Mouse (Mus musculus) kidney, embryonic 15.5 days (tissue): ENCODE data around the gene Ctnnd1. TPM values are rescaled to one million over a fixed set of nuclear protein-coding genes. Genes with fewer than 3 reads are reported as not detected.

Experiments used
- ATAC-seq: fragments of 200-750 bp; cut with Nextera tagmentation; replicated peaks from 2 replicates; pipeline ENCODE4 v1.8.0; 2017; ENCODE audit warnings: moderate TSS enrichment; ENCODE audit not compliant: low FRiP score
- H3K27ac ChIP-seq: fragments of 300-500 bp; sonication (generic); 2 replicates; pipeline ENCODE4 v1.5.1; 2015; ENCODE audit warnings: mild to moderate bottlenecking, inconsistent platforms
- H3K27me3 ChIP-seq: fragments of 300-500 bp; sonication (generic); 2 replicates; pipeline ENCODE4 v1.6.1; 2015; ENCODE audit warnings: inconsistent platforms
- H3K36me3 ChIP-seq: fragments of 300-500 bp; sonication (generic); 2 replicates; pipeline ENCODE4 v1.6.1; 2015; ENCODE audit warnings: inconsistent platforms
- H3K4me1 ChIP-seq: fragments of 300-500 bp; sonication (generic); 2 replicates; pipeline ENCODE4 v1.6.1; 2015; ENCODE audit warnings: inconsistent platforms
- H3K4me2 ChIP-seq: fragments of 300-500 bp; sonication (generic); 2 replicates; pipeline ENCODE4 v1.6.1; 2015; ENCODE audit warnings: moderate library complexity, mild to moderate bottlenecking, inconsistent platforms
- H3K4me3 ChIP-seq: fragments of 300-500 bp; sonication (generic); replicated peaks from 2 replicates; pipeline ENCODE4 v1.5.1; 2015; ENCODE audit warnings: mild to moderate bottlenecking, inconsistent platforms
- H3K9ac ChIP-seq: fragments of 300-500 bp; sonication (generic); 2 replicates; pipeline ENCODE4 v1.6.1; 2015; ENCODE audit warnings: mild to moderate bottlenecking, inconsistent platforms
- H3K9me3 ChIP-seq: fragments of 300-500 bp; sonication (generic); replicated peaks from 2 replicates; pipeline ENCODE4 v1.6.1; 2016; ENCODE audit warnings: inconsistent platforms
- WGBS: fragments of 180-500 bp; shearing (Covaris S2); methylation state at CpG from one replicate; pipeline ENCODE4 v1.1.7; 2015; ENCODE audit warnings: mixed read lengths; 5-methylcytosine and 5-hydroxymethylcytosine counted together
- polyA plus RNA-seq: library from polyadenylated mRNA; unstranded; fragments of >200 nt; fragmentation: Nextera tagmentation; extraction: Ambion mirVana; gene quantifications from 2 replicates; pipeline ENCODE4 v1.2.1, GENCODE M21; 2015

Ctnnd1 gene
- polyA plus RNA-seq, 1 experiment from 2014 or later, result 54.7 TPM

DNA sequence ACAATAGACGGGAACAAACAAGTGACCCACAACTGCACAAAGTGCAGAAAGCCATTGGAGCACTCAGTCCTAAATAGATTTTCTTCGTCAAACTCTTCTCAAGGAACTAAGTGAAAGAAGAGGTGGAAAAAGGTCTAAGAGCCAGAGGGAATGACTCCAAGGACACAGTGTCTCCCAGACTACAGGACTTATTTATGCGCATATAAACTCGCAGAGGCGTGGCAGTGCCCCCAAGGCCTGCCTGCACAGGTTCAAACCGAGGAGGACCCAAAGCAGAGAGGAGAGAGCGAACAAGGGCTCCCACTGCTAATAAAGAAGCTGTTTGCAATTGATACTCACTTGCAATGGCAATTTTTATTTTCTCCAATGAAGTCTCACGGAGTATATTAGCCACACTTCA is 64.9 kb downstream of the Ctnnd1 start:
- H3K4me3 ChIP-seq, result no peak overlapping the region
- peaks cover 37% of the 10 kb centered on the region for H3K36me3 ChIP-seq
- H3K9me3 ChIP-seq, result 0 out of 2 replicates have a peak, but pooled peaks cover 7% of the 10 kb centered on the region
- no peak overlapping the region for H3K27ac ChIP-seq
- 81% methylated on average over 8 of the region's 8 CpGs for WGBS
- ATAC-seq, result no peak
- no peak overlapping the region for H3K9ac ChIP-seq
- no peaks in the 10 kb centered on the region for H3K27me3 ChIP-seq
- no peak overlapping the region for H3K4me2 ChIP-seq
- no peaks in the 10 kb centered on the region for H3K4me1 ChIP-seq

DNA sequence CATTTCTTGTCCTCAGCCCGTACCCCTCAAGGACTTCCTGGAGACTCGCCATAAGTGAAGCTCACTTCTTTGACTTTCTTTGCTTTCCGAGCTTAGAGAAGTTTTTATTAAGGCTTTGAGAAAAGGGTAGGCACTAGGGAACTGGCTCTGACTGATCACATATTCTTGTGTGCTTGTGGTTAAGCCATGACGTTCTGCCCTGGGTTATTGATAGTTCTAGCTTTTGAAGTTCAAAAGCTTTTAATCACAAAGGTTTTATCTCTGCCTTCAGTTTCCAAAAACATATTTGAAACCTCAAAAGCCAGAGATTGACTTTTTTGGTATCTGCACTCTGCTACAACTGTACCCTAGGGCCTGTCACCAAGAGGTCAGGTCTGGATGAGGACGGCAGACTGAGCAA is 68.3 kb downstream of the Ctnnd1 start:
- ATAC-seq, result no peak
- Histone ChIP-seq H3K4me1 (no peaks in the 10 kb centered on the region), H3K4me3 (no peak overlapping the region), H3K4me2 (no peak overlapping the region), H3K9ac (no peak overlapping the region), H3K36me3 (peaks cover 11% of the 10 kb centered on the region), H3K27me3 (no peaks in the 10 kb centered on the region), H3K27ac (no peak overlapping the region), H3K9me3 (no peaks in the 10 kb centered on the region)
- WGBS, result 81% methylated on average over 5 of the region's 5 CpGs

DNA sequence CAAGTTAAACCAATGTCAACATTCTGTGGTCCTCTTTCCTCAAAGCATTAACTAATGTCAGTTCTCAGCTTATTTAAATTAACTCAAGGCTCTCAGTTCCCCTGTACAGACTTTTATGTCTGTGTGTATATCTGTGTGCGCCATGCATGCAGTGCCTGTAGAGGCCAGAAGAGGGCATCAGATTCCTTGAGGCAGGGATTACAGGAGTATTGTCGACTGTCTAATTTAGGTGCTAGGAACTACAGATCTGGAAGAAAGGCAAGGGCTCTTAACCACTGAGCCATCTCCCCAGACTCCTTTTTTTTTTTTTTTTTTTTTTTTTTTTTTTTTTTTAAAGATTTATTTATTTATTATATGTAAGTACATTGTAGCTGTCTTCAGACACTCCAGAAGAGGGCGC is 69.4 kb downstream of the Ctnnd1 start:
- H3K4me3 ChIP-seq, result no peak overlapping the region
- H3K27ac ChIP-seq, result no peak overlapping the region
- H3K27me3 ChIP-seq, result no peaks in the 10 kb centered on the region
- 86% methylated on average over 2 of the region's 3 CpGs for WGBS
- no peak overlapping the region for H3K4me2 ChIP-seq
- ATAC-seq, result no peak
- H3K36me3 ChIP-seq, result peaks cover 11% of the 10 kb centered on the region
- no peak overlapping the region for H3K9ac ChIP-seq
- H3K9me3 ChIP-seq, result no peaks in the 10 kb centered on the region
- H3K4me1 ChIP-seq, result no peaks in the 10 kb centered on the region

DNA sequence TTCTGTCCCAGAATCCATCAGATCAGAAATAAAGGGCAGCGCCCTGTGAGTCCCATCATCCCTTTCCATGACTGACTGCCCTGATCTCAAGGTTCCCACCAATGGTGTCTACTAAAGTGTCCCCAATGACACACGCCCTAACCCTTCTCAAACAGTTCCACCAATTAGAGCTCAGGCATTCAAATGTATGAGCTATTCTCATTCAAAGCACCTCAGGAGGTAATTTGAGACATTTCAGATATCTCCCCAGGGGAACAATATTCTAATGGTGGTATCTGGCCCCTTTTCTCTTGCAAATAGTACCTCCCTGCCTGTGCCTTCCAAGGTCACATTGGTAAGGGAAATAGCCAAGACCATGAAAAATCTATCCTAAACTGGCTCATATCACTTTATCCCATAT is 71.3 kb downstream of the Ctnnd1 start:
- Histone ChIP-seq H3K27me3 (no peaks in the 10 kb centered on the region), H3K4me3 (no peak overlapping the region), H3K9me3 (no peaks in the 10 kb centered on the region), H3K36me3 (peaks cover 5% of the 10 kb centered on the region; the same call in 1 of the 2 replicates), H3K4me1 (no peaks in the 10 kb centered on the region), H3K27ac (no peak overlapping the region), H3K9ac (no peak overlapping the region), H3K4me2 (no peak overlapping the region)
- WGBS, result 95% methylated on average over 2 of the region's 2 CpGs
- no peak for ATAC-seq

DNA sequence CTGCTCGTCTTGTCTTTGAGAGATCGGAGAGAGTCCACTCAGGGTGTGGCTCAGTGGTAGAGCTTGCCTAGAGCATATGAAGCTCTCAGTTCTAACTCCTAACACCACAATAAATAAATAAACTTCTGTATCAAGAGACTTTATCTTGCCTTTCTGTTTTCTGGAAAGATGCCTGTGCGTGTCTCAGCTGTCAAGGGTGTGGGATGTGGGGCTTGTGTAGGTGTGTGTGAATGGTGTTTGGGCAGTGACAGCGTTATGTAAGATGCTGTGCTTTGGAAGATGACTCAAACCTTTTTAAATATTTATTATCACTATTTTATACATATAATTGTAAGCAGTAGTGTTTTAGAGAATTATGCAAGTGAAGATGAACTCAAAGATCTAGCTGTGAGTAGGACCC is 76.4 kb downstream of the Ctnnd1 start:
- 91% methylated on average over 4 of the region's 4 CpGs for WGBS
- Histone ChIP-seq H3K9me3 (peaks cover 3% of the 10 kb centered on the region; the same call in 1 of the 2 replicates), H3K4me1 (no peaks in the 10 kb centered on the region), H3K27me3 (no peaks in the 10 kb centered on the region), H3K4me3 (no peak overlapping the region), H3K27ac (no peak overlapping the region), H3K4me2 (no peak overlapping the region), H3K36me3 (peaks cover 5% of the 10 kb centered on the region; the same call in 1 of the 2 replicates), H3K9ac (no peak overlapping the region)
- no peak for ATAC-seq

DNA sequence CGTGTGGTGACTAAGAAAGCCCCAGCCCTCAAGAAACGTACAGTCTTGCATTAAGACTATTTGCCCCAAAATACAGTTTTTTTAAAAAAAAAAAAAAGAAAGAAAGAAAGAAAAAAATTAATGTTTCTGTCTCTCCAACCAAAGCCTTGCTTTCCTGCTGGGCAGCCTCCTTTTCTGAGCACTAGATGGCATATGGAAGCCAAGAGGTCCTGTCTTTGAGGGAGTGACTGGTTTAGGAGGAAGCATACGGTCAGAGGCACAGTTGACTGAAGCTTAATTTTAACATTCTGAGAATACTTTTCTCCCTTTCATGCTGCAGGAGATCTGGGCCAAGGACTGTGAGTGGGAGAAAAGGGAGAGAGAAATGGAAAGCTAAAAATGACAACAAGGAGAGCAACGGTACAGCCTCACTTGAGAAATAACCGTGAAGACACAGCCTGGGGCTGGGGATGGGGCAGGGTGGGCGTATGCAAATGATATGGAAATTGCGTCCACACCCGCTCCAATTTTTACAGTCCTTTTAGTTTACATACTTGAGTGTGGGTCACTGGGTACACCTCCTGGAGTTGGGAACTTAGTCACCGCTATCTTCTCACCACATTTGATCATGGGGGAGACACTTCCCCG is 93.6 kb downstream of the Ctnnd1 start:
- no peaks in the 10 kb centered on the region for H3K27me3 ChIP-seq
- 0 out of 2 replicates have a peak, but pooled peaks cover 3% of the 10 kb centered on the region for H3K4me1 ChIP-seq
- H3K4me2 ChIP-seq, result peak overlapping the region; percentile 47
- H3K27ac ChIP-seq, result no peak overlapping the region
- no peak overlapping the region for H3K9ac ChIP-seq
- ATAC-seq, result no peak; the same call in 1 of the 2 replicates
- 53% methylated on average over 10 of the region's 10 CpGs for WGBS
- peak overlapping the region; percentile 24; the same call in 1 of the 2 replicates for H3K4me3 ChIP-seq
- no peaks in the 10 kb centered on the region for H3K36me3 ChIP-seq
- H3K9me3 ChIP-seq, result no peaks in the 10 kb centered on the region

DNA sequence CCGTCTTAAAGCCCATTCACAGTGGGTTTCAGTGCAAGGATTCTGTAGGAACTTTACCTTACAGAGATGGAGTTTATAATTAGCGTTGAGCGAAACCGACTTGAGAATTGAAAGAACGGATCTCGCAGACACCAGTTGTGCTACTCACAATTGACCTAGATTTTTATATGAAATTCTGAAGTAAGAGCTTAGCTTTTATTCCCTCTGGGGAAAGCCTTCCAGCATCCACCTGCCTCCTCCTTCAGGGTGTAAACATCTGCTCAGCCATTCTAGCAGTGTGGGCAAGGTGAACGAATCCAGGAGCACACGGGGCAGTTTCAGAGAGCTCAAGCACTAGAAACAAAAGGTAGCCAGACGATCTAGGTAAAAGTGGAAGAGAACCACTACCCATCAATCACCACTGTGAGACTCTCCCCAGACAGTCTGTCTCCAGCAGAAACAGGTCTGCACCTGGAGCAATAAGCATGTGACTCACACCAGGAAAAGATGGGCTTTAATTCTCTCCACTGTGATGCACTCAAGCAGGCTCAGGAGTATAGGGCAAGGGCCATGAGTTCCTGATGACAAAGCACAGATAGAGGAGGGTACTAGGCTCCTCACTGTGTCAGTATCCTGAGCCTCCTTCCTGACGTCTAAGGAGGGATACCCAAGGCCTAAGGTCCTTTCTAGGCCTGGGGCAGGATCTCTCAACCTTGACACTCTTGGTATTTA is 99.0 kb downstream of the Ctnnd1 start:
- no peaks in the 10 kb centered on the region for H3K9me3 ChIP-seq
- H3K4me2 ChIP-seq, result no peak overlapping the region
- H3K27me3 ChIP-seq, result no peaks in the 10 kb centered on the region
- WGBS, result 78% methylated on average over 10 of the region's 10 CpGs
- no peaks in the 10 kb centered on the region for H3K4me1 ChIP-seq
- ATAC-seq, result no peak
- no peak overlapping the region for H3K27ac ChIP-seq
- H3K4me3 ChIP-seq, result no peak overlapping the region
- H3K36me3 ChIP-seq, result no peaks in the 10 kb centered on the region
- H3K9ac ChIP-seq, result no peak overlapping the region

Other genes with a start within 250 kb of the Ctnnd1 start
- 65.6 and 73.4 TPM in 2 replicates for gene Calcrl, start 225.4 kb downstream of the Ctnnd1 start, polyA plus RNA-seq
- 34.6 and 38.2 TPM in 2 replicates for gene Tfpi, start 174.0 kb downstream of the Ctnnd1 start, polyA plus RNA-seq
- 0.26 and 0.34 TPM in 2 replicates for gene Btbd18, start 8.3 kb upstream of the Ctnnd1 start, polyA plus RNA-seq
- gene Selenoh, start 20.0 kb upstream of the Ctnnd1 start, polyA plus RNA-seq, result 355 and 388 TPM in 2 replicates
- gene Gm28635, start 27.3 kb upstream of the Ctnnd1 start, polyA plus RNA-seq, result not detected in 2 replicates
- gene Med19, start 27.6 kb upstream of the Ctnnd1 start, polyA plus RNA-seq, result 41.3 and 44.4 TPM in 2 replicates
- 174 and 179 TPM in 2 replicates for gene Tmx2, start 28.4 kb upstream of the Ctnnd1 start, polyA plus RNA-seq
- 29.8 and 30.2 TPM in 2 replicates for gene Zdhhc5, start 64.4 kb upstream of the Ctnnd1 start, polyA plus RNA-seq
- 29.1 and 31.6 TPM in 2 replicates for gene Clp1, start 76.6 kb upstream of the Ctnnd1 start, polyA plus RNA-seq
- 8.7 and 9.4 TPM in 2 replicates for gene Ypel4, start 83.3 kb upstream of the Ctnnd1 start, polyA plus RNA-seq
- gene Gm19426, start 92.9 kb upstream of the Ctnnd1 start, polyA plus RNA-seq, result 13.2 and 13.7 TPM in 2 replicates
- 86.7 and 109 TPM in 2 replicates for gene Serping1, start 124.7 kb upstream of the Ctnnd1 start, polyA plus RNA-seq
- 42.8 and 51.1 TPM in 2 replicates for gene Ube2l6, start 148.1 kb upstream of the Ctnnd1 start, polyA plus RNA-seq
- gene Smtnl1, start 171.9 kb upstream of the Ctnnd1 start, polyA plus RNA-seq, result 0.42 and 0.43 TPM in 2 replicates
- gene Timm10, start 176.2 kb upstream of the Ctnnd1 start, polyA plus RNA-seq, result 54.2 and 54.4 TPM in 2 replicates
- 16.5 and 20.7 TPM in 2 replicates for gene Slc43a1, start 188.1 kb upstream of the Ctnnd1 start, polyA plus RNA-seq
- gene Rtn4rl2, start 235.9 kb upstream of the Ctnnd1 start, polyA plus RNA-seq, result 1.2 and 1.6 TPM in 2 replicates